In genomic region chr8:124052110-124052509, GRCm38 (mm10) we compare ENCODE assay signal across 8 mouse cellular contexts. TPM values are rescaled to one million over a fixed set of nuclear protein-coding genes. Genes with fewer than 3 reads are reported as not detected.
A peak's percentile ranks its signal among the peaks of the same experiment; 100 is the strongest.
DNase-seq lines count a peak whose midpoint lies in the region; ATAC-seq lines count a peak whose summit lies in the region.

No protein-coding gene starts in this region.

- no peak overlapping the region for H3K27ac ChIP-seq in kidney, embryonic 16.5 days (ENCODE audit: low read length)

- intact Hi-C loops in left cerebral cortex, postnatal 10 days (cut with DNase I) = loop anchor here (1.0 to 5.0 kb wide), 2 partner anchors 180 to 297 kb away; partner anchors contain the start of gene Galnt2

- no peaks in the 10 kb centered on the region; the same call in 1 of the 2 replicates for H3K27me3 ChIP-seq in kidney, embryonic 16.5 days (ENCODE audit: insufficient read depth, low read length)

- no peaks in the 10 kb centered on the region for H3K9me3 ChIP-seq in kidney, embryonic 16.5 days (ENCODE audit: low read length)

- WGBS in kidney, embryonic 16.5 days = 21% methylated on average over 3 of the region's 3 CpGs

- no peak overlapping the region for H3K4me3 ChIP-seq in kidney, embryonic 16.5 days (ENCODE audit: low read length)

- no peaks in the 10 kb centered on the region for H3K4me1 ChIP-seq in kidney, embryonic 16.5 days (ENCODE audit: insufficient read depth, low read length)

- H3K36me3 ChIP-seq in kidney, embryonic 16.5 days (ENCODE audit: insufficient read depth, low read length) = peaks cover 15% of the 10 kb centered on the region

- no peak overlapping the region for H3K4me2 ChIP-seq in kidney, embryonic 16.5 days (replicated peaks; ENCODE audit: low read depth, low read length)

- DNase-seq in kidney, adult 11 months = peak; percentile 48
- DNase-seq in cerebellum, postnatal 14 days = peak; percentile 93
- peak; percentile 43 for DNase-seq in gastrocnemius, adult 8-10 months (ENCODE audit: low spot score in 2 of 2)
- DNase-seq in left cerebral cortex, postnatal 10 days (ENCODE audit: extremely low spot score in 1 of 2, low spot score in 2 of 2) = peak; percentile 61 to 68
- peak; percentile 75 for DNase-seq in right cerebral cortex, postnatal 4 days

- ATAC-seq in kidney, embryonic 16.5 days (ENCODE audit: low FRiP score, low TSS enrichment) = no peak
- peak; percentile 46 for ATAC-seq in inflammation-experienced regulatory T-cells, adult 6 months
- peak; percentile 72 for ATAC-seq in megakaryocyte-erythroid progenitor cell, adult 5-6 weeks (replicated peaks; ENCODE audit: low FRiP score, low TSS enrichment, poor library complexity, severe bottlenecking)

- H3K9ac ChIP-seq in kidney, embryonic 16.5 days (replicated peaks; ENCODE audit: low read length) = no peak overlapping the region

RNA-seq across cellular contexts. Expression of gene Urb2, which starts 30.8 kb away (rescaled TPM):
- polyA plus RNA-seq in kidney, embryonic 16.5 days (2015; fragmentation: Nextera tagmentation; extraction: Ambion mirVana) = 4.7 and 6.3 TPM in 2 replicates
- 1 to 10 TPM; 5.7 to 7.4 (median 6.5) TPM for total RNA-seq in gastrocnemius, adult 8-10 months (2022)
- 1 to 10 TPM; 4.0 to 5.2 (median 4.3) TPM for polyA plus RNA-seq in inflammation-experienced regulatory T-cells, adult 6 months (2017; shearing (Covaris generic))
- 10 to 100 TPM; 11.3 to 11.5 TPM for total RNA-seq in left cerebral cortex, postnatal 10 days (2021)
- 25.4 and 36.2 TPM in 2 replicates for total RNA-seq in megakaryocyte-erythroid progenitor cell, adult 5-6 weeks (2014; fragmentation: Nextera tagmentation)
- 28.0 and 28.1 TPM in 2 replicates for total RNA-seq in megakaryocyte-erythroid progenitor cell, adult 5-6 weeks (2017)

RNA-seq across cellular contexts. Expression of gene Taf5l, which starts 30.9 kb away (rescaled TPM):
- 38.4 and 41.1 TPM in 2 replicates for polyA plus RNA-seq in kidney, embryonic 16.5 days (2015; fragmentation: Nextera tagmentation; extraction: Ambion mirVana)
- 10 to 100 TPM; 13.0 to 16.3 (median 14.8) TPM for total RNA-seq in gastrocnemius, adult 8-10 months (2022)
- 10 to 100 TPM in 2 of 3 experiments, 1 to 10 TPM in 1; 9.2 to 15.4 (median 12.3) TPM for polyA plus RNA-seq in inflammation-experienced regulatory T-cells, adult 6 months (2017; shearing (Covaris generic))
- total RNA-seq in left cerebral cortex, postnatal 10 days (2021) = 10 to 100 TPM; 23.7 to 25.2 TPM
- 58.2 and 60.6 TPM in 2 replicates for total RNA-seq in megakaryocyte-erythroid progenitor cell, adult 5-6 weeks (2014; fragmentation: Nextera tagmentation)
- total RNA-seq in megakaryocyte-erythroid progenitor cell, adult 5-6 weeks (2017) = 34.3 and 52.8 TPM in 2 replicates

Comparison
In these comparisons a context has a peak if more than half of its experiments do, and no peak if none do; other contexts are left out.
1. DNase-seq: peak in every context shown above with its lines; median percentile 93 in cerebellum, postnatal 14 days; 75 in right cerebral cortex, postnatal 4 days; 64 in left cerebral cortex, postnatal 10 days; 48 in kidney, adult 11 months; 43 in gastrocnemius, adult 8-10 months.